Mouse (Mus musculus) right cerebral cortex, postnatal 14 days (tissue): ENCODE data around the gene Tubb4a.
A peak's percentile ranks its signal among the peaks of the same experiment; 100 is the strongest.
"Not testable (repeated sequence)": the region's sequence is repeated elsewhere in the genome, so short reads cannot be mapped to it uniquely, and the experiment has no call there.

Source experiments
- DNase-seq: peaks from one replicate; pipeline ENCODE4 v3.0.0; 2022

Tubb4a gene

DNA sequence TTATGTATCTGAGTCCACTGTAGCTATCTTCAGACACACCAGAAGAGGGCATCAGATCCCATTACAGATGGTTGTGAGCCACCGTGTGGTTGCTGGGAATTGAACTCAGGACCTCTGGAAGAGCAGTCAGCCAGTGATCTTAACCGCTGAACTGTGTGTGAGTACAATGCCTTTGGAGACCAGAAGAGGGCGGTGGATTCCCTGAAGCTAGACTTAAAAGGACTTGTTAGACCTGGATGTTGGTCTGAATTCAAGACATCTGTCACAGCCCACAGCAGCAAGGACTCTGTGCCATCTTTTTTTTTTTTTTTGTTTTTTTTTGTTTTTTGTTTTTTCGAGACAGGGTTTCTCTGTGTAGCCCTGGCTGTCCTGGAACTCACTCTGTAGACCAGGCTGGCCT is 35.9 kb downstream of the Tubb4a start:
- DNase-seq = not testable (repeated sequence)

DNA sequence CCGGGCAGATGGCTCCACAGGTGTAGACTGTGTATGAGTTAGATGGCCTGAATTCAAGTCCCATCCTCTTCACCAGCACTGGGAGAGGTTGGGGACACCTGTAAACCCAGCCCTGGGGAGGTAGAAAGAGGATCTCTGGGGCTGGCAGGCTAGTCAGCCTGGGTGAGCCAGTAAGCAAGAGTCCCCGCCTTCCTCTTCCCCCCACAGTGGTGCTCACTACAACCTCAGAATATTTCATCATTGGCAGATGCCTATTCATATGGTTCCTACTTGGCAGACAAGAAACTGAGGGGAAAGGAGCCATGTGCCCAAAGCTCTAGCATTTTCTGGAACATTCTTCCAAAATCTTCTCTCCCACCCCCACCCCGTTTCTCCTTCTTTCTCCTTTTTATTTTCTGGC is 38.8 kb downstream of the Tubb4a start:
- no peak for DNase-seq

DNA sequence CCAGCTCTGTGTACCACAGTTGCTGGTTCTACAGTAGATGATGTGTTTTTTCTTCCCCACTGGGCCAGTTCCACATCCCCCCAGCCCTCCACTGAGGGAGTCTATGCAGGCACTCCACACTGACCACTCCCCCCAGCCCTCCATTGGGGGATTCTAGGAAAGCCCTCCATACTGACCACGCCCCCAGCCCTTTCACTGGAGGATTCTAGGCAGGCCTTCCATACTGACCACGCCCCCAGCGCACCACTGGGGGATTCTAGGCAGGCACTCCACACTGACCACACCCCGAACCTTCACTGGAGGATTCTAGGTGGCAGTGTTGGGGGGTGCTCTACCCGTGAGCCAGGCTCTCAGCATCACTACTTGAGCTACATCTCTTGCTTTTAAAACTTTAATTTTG is 40.2 kb downstream of the Tubb4a start:
- DNase-seq = peak; percentile 36

DNA sequence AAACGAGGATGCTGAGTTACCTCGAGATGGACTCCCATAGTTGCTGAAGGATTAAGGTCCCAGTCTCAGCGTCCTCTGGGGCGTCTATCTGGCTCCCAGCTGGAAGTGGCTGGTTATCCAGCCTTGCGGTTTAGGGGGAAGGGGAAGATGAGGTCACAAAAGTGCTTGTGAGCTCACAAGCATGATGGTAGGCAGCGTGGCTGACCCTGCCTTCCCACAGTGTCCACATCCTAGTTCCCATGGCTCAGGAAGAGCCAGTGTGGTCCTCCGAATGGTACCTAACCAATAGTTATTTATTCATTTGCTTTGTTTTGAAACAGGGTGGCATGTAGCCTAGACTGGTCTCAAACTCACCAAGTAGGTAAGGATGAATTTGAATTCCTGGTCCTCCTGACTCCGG is 46.0 kb downstream of the Tubb4a start, which contains the start of gene Slc25a41:
TSS of gene Slc25a41 (minus strand) at position 101 of the 400 bp plus-strand sequence.
- no peak for DNase-seq

DNA sequence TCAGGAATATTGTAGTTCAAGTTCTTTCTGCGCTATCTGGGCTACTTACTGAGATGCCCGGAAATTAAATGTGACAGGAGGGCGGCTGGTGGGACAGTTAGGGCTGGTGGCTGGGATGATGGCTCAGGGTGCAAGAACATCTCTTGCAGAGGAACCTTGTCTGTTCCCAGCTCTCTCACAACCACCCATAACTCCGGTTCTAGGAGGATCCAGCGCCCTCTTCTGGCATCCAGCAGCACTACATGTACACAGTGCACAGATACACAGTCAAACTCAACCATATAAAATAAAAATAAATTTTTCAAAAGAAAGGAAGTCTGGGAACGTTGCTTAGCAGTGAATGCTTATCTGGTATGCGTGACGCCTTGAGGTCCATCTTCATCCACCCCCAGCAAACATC is 48.6 kb downstream of the Tubb4a start:
- no peak for DNase-seq

DNA sequence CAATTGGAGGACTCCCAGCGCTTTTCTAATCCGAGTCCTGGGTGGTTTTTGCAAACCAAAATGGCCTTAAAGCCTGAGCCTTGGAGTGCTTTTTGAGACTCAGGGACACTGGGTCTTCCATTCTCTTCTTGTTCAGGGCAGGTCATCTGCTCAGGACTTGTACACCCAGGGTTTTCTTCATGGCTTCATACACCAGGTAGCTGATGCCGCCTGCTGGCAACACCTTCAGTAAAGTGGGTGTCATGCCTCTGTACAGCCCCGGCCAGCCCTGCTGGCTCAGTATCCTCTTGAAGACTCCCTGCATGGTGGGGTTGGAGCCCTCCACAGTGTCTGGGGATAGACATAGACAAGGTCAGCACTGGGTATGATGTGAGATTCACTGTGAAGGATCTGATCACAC is 54.7 kb downstream of the Tubb4a start:
- no peak for DNase-seq

DNA sequence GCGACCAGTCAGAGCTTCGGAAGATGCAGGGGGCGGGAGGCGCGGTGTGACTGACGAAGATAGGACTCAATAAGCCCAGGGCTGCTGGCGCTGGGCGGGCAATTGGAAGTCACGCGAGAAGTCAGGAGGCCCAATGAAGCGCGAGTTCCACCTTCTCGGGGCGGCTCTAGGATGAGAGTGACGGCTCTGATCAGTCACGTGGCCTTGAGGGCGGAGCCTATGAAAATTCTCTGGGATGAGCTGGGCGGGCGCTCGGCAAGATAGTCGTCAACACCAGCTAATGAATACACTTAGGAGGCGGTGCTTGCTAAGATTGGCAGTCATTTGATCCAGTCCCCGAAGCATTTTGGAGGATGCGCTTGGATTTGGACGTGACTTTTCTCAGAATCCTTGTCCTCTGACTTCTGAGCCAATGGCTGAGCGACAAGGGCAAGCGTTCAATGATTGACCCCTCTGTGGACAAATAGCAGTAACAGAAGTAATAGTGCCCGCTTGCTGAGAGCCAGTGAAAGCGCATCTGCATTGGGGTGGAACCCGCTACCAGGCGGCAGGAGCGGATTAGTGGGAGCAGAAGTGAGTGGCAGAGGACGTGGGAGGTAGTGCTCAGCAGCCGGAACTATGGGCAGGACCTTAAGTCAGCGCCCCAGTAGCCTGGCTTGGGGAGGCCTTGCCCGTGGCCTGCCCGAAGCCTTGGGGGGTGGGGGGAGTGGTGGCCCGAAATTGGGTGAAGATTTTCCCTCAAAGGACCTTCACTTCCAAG is 55.7 kb downstream of the Tubb4a start:
- peak; percentile 98 for DNase-seq

DNA sequence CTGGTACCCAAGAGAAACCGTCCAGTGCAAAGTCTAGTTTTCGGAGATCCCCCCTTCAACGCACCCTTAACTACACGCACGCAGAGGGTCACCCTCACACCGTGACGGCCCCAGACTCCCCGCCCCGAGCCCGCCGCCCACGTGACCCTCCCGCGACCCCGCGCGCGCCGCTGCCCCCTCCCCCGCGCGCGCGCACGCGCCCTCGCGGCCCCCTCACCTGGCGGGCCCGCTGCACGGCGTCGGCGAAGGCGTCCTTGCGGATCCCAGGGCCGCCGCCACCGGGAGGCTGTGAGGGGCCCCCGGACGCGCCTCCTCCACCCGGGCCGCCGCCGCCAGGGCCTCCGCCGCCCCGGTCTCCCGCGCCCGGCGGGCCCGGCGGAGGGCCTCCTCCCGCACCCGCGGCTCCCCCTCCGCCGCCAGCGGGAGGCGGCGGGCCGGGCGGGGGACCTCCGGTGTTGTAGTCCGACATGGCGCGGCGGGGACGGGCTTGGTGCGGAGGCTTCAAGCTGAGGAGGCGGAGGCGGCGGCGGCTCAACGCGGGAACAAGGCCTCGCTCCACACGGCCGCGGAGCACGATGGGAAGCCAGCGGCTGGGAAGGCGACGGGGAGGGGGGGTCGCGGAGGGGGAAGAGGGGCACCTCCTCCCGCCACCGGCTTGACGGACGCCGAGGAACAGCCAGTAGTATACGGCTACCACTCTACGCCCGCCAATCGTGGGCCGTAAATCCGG is 56.5 kb downstream of the Tubb4a start, which contains the start of gene Khsrp:
TSS of gene Khsrp (minus strand) at position 592 of the 730 bp plus-strand sequence.
- peak; percentile 52 for DNase-seq
